Mouse (Mus musculus): ENCODE data around the gene Dcaf12.
A peak's percentile ranks its signal among the peaks of the same experiment; 100 is the strongest.

The Dcaf12 gene

GRCm38 (mm10) chr4:41307406-41307805 is 7.3 kb downstream of the Dcaf12 start:
- no peak for DNase-seq

- no peak for DNase-seq
These were observed 10.4 kb downstream of the Dcaf12 start for GRCm38 (mm10) chr4:41304302-41304701.

- DNase-seq = no peak
These were observed 11.0 kb downstream of the Dcaf12 start for GRCm38 (mm10) chr4:41303671-41304070.

- DNase-seq = no peak
These were observed 15.7 kb downstream of the Dcaf12 start for GRCm38 (mm10) chr4:41298976-41299375.

GRCm38 (mm10) chr4:41295960-41296359 is 18.7 kb downstream of the Dcaf12 start:
- DNase-seq = no peak

- DNase-seq = no peak
These were observed 19.2 kb downstream of the Dcaf12 start for GRCm38 (mm10) chr4:41295507-41295906.

GRCm38 (mm10) chr4:41293907-41294306 is 20.8 kb downstream of the Dcaf12 start:
- DNase-seq = no peak

GRCm38 (mm10) chr4:41289802-41290201 is 24.9 kb downstream of the Dcaf12 start:
- DNase-seq = no peak

- peak in 1 of 2 experiments; percentile 37 for DNase-seq
These were observed 28.3 kb downstream of the Dcaf12 start for GRCm38 (mm10) chr4:41286420-41286819.

GRCm38 (mm10) chr4:41284087-41284486 is 30.6 kb downstream of the Dcaf12 start:
- peak in 1 of 2 experiments; percentile 32 for DNase-seq

- no peak for DNase-seq
These were observed 38.8 kb downstream of the Dcaf12 start for GRCm38 (mm10) chr4:41275927-41276326.

- peak; percentile 96 to 97 for DNase-seq
These were observed 39.5 kb downstream of the Dcaf12 start, which contains the start of gene Ubap2 for GRCm38 (mm10) chr4:41274980-41275850. Gene Ubap2, minus strand, starts transcription at chr4:41275144.

- no peak for DNase-seq
These were observed 40.2 kb downstream of the Dcaf12 start for GRCm38 (mm10) chr4:41274377-41274979.

GRCm38 (mm10) chr4:41268133-41268532 is 46.6 kb downstream of the Dcaf12 start:
- no peak for DNase-seq

- no peak for DNase-seq
These were observed 48.3 kb downstream of the Dcaf12 start for GRCm38 (mm10) chr4:41266350-41266749.

- DNase-seq = no peak
These were observed 54.0 kb downstream of the Dcaf12 start for GRCm38 (mm10) chr4:41260691-41261090.

- no peak for DNase-seq
These were observed 55.7 kb downstream of the Dcaf12 start for GRCm38 (mm10) chr4:41259019-41259418.

GRCm38 (mm10) chr4:41257752-41258151 is 56.9 kb downstream of the Dcaf12 start:
- peak in 1 of 2 experiments; percentile 28 for DNase-seq

GRCm38 (mm10) chr4:41255564-41256210 is 59.0 kb downstream of the Dcaf12 start:
- DNase-seq = no peak

GRCm38 (mm10) chr4:41253756-41254155 is 60.9 kb downstream of the Dcaf12 start:
- DNase-seq = no peak

- no peak for DNase-seq
These were observed 69.3 kb downstream of the Dcaf12 start for GRCm38 (mm10) chr4:41245408-41245807.
